Mouse (Mus musculus) layer of hippocampus, adult 2 months (tissue): Measurements from ENCODE around the gene Gm10153. TPM values are rescaled to one million over a fixed set of nuclear protein-coding genes. Genes with fewer than 3 reads are reported as not detected.
"Not testable (repeated sequence)": the region's sequence is repeated elsewhere in the genome, so short reads cannot be mapped to it uniquely, and the experiment has no call there.

Experiments
- DNase-seq, 2 experiments: peaks; one replicate each; pipeline ENCODE4 v3.0.0; 2022; ENCODE audit warnings: low spot score in 2 of 2
- H3K27ac ChIP-seq: fragments of 200-600 bp; 2 replicates; pipeline ENCODE4 v1.8.1; 2022
- H3K4me3 ChIP-seq: fragments of 200-600 bp; 2 replicates; pipeline ENCODE4 v1.8.1; 2022; ENCODE audit warnings: mild to moderate bottlenecking
- CTCF ChIP-seq: fragments of 200-600 bp; conservative IDR thresholded peaks from 2 replicates; pipeline ENCODE4 v1.8.1; 2022; ENCODE audit warnings: antibody characterized with exemption, mild to moderate bottlenecking, moderate library complexity
- total RNA-seq, 2 experiments: library from RNA; stranded (reverse); gene quantifications; 2 replicates each; pipeline ENCODE4 v1.2.3; 2021

Gene Gm10153
- total RNA-seq, 2 experiments from 2014 or later, result not detected

- Histone ChIP-seq H3K27ac (no peak overlapping the region), H3K4me3 (no peak overlapping the region)
- no peak for TF ChIP-seq CTCF
- no peak for DNase-seq
These were observed 30.8 kb downstream of the Gm10153 start for GRCm38 (mm10) chr7:142159366-142159765.

DNA sequence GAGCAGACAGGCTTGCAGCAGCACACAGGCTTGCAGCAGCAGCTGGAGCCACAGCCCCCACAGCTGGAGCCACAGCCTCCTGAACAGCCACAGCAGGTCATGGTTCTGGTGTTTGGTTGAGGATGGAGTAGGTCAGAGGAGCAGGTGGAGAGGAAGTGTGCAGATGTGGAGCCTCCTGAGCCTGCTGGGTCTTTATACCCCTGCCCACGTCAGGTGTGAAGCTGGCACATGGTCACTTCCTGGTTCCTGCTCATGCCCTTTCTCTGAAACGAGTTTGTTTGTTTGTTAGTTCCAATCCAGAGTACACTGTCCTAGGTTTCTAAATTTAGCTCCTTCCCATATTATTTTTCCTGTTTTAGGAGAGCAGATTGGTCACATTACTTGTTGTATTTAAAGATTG is 33.2 kb downstream of the Gm10153 start, which contains the start of gene Gm29735:
Gene Gm29735 (minus strand): TSS at position 101 of the 400 bp plus-strand sequence.
- DNase-seq, H3K27ac ChIP-seq, H3K4me3 ChIP-seq: not testable (repeated sequence)

- no peak overlapping the region for H3K4me3 ChIP-seq
- TF ChIP-seq CTCF, result no peak
- DNase-seq, result no peak
- H3K27ac ChIP-seq, result no peak overlapping the region
These were observed 34.9 kb downstream of the Gm10153 start for GRCm38 (mm10) chr7:142155308-142155707.

DNA sequence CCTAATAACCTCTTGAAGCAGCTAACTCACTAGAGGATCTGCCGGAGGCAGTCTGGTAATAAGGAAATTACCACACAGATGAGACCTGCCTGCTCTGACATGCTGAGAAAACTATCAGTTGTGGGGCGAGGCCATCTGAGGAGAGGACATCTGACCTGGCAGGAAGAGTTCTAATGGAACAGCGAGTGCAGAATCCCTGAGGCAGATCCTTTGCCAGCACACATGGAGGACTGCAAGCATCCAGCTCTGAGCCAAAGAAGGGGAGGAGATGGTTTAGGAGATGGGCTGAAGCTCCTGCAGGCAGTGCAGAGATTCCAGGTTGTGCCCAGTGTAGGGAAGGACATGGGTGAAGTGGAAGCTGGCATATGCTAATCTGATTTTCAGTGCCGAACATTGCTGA is 38.0 kb downstream of the Gm10153 start:
- Histone ChIP-seq H3K27ac (no peak overlapping the region), H3K4me3 (no peak overlapping the region)
- DNase-seq, result no peak
- TF ChIP-seq CTCF, result no peak

DNA sequence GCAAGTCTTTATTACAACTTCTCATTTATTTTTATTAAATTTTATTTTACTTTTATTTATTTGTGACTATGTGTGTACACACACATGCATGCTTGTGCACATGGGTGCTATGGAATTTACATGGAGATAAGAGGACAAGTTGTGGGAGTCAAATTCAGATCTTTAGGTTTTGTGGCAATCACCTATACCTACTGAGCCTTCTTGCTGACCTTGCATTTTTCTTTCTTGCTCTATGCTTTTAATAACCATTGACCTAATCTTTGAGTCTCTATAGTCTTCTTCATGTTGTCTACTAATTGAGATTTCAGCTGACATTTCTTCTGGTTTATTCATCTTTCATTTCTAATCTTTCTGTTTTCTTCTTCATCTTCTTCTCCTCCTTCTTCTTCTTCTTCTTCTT is 41.6 kb downstream of the Gm10153 start:
- DNase-seq, result no peak
- TF ChIP-seq CTCF, result no peak
- no peak overlapping the region for H3K4me3 ChIP-seq
- no peak overlapping the region for H3K27ac ChIP-seq

DNA sequence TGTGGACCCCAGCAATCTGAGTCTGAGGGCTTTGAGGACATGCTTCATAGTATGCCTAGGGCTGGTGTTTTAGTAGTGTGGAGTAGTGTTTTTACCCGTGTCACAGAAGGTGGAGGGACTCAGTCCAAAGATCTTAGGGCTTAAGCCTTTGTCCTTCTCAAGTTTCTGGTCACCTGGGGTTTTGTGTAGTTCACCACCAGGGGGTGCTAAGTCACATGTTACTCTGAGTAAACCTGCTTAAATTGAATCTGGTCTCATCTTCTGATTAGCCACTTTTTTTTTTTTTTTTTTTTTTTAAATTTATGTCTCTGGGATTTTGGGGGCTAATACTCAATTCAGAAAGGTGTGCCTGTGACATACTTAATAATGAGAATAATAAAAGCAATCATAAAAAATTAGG is 44.2 kb downstream of the Gm10153 start:
- peak; percentile 81 for TF ChIP-seq CTCF
- Histone ChIP-seq H3K4me3 (no peak overlapping the region), H3K27ac (no peak overlapping the region)
- peak; percentile 38 to 43 for DNase-seq

DNA sequence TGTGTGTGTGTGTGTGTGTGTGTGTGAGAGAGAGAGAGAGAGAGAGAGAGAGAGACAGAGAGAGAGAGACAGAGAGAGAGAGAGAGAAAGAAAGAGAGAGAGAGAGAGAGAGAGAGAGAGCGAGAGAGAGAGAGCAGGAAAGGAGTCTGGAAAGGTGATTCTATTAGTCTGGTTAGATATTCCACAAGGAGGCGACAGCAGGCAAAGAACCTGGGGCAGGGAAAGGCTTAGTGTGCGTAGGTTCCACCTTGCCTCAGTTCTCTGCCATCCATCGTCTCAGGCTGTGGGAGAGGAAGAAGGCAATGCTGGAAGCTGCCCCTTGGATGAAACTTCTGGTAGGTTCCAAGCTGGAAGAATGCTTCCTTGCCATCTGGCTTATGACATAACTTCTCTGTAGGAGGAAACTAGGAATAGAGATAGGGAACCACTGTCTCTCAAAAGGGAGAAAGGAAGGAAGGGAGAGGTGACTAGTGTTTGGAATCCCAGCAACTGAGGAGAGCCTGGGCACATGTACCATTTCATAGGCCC is 44.7 kb downstream of the Gm10153 start:
- no peak for TF ChIP-seq CTCF
- no peak overlapping the region for H3K27ac ChIP-seq
- no peak overlapping the region for H3K4me3 ChIP-seq
- no peak for DNase-seq

DNA sequence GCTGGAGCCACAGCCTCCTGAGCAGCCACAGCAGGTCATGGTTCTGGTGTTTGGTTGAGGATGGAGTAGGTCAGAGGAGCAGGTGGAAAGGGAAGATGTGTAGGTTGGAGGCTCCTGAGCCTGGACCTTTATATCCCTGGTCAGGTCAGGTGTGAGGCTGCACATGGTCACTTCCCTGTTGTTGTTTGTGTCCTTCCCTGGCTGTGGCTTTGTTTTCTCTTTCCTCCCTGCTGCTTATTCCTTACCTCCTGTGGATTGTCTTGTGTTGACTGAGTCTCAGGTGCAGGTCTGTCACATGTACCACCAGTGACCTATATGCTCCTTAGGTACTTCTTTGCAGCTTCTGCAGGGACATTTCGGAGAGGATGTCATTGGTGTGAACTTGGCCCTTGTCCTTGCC is 45.7 kb downstream of the Gm10153 start, which contains the start of gene Gm45337:
Gene Gm45337 (minus strand): TSS at position 101 of the 400 bp plus-strand sequence.
- Histone ChIP-seq H3K4me3 (no peak within 1 kb of the TSS), H3K27ac (no peak within 1 kb of the TSS)
- no peak for DNase-seq
- TF ChIP-seq CTCF, result no peak

DNA sequence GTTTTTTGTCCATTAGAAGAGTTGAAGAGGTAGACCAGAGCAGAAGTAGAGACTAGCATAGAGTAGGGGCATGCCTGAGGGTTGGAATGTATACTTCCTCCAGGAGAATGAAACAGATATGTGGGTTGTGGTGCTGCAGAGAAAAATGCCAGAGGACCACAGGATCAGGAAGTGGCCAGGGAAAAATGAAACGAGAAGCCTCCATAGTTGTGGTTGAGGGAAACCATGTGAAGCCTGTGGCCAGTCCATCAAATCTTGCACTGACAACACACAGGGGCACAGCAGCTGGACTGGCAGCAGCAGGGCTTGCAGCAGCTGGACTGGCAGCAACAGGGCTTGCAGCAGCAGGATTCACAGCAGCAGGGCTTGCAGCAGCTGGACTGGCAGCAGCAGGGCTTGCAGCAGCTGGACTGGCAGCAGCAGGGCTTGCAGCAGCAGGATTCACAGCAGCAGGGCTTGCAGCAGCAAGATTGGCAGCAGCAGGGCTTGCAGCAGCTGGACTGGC is 46.6 kb downstream of the Gm10153 start:
- H3K27ac ChIP-seq, H3K4me3 ChIP-seq, DNase-seq: not testable (repeated sequence)

GRCm38 (mm10) chr7:142140696-142141095 is 49.5 kb downstream of the Gm10153 start:
- H3K4me3 ChIP-seq, result no peak overlapping the region
- no peak for TF ChIP-seq CTCF
- no peak for DNase-seq
- H3K27ac ChIP-seq, result no peak overlapping the region

Other genes with a start within 250 kb of the Gm10153 start
- 100 to 1,000 TPM; 175 to 181 TPM for gene Brsk2, start 240.6 kb downstream of the Gm10153 start, total RNA-seq
- gene Mob2, start 129.3 kb downstream of the Gm10153 start, total RNA-seq, result 10 to 100 TPM; 29.0 to 29.3 TPM
- gene Dusp8, start 94.5 kb downstream of the Gm10153 start, total RNA-seq, result 100 to 1,000 TPM; 126 to 127 TPM
- gene Gm45618, start 69.7 kb downstream of the Gm10153 start, total RNA-seq, result not detected
- not detected for gene Gm39115, start 54.4 kb downstream of the Gm10153 start, total RNA-seq
- not detected for gene Gm45337, start 45.8 kb downstream of the Gm10153 start, total RNA-seq
- gene Gm29735, start 33.3 kb downstream of the Gm10153 start, total RNA-seq, result not detected
- not detected for gene Gm4553, start 24.6 kb downstream of the Gm10153 start, total RNA-seq
- not detected for gene Krtap5-2, start 14.4 kb downstream of the Gm10153 start, total RNA-seq
- not detected for gene Krtap5-3, start 11.0 kb upstream of the Gm10153 start, total RNA-seq
- gene Gm7579, start 21.5 kb upstream of the Gm10153 start, total RNA-seq, result not detected
- not detected for gene Krtap5-5, start 39.6 kb upstream of the Gm10153 start, total RNA-seq
- gene Gm40460, start 50.7 kb upstream of the Gm10153 start, total RNA-seq, result not detected
- not detected for gene Gm2431, start 68.0 kb upstream of the Gm10153 start, total RNA-seq
- gene Gm4559, start 84.0 kb upstream of the Gm10153 start, total RNA-seq, result not detected
- not detected for gene Krtap5-1, start 106.7 kb upstream of the Gm10153 start, total RNA-seq
- not detected for gene Krtap5-4, start 113.2 kb upstream of the Gm10153 start, total RNA-seq
- 10 to 100 TPM; 35.3 to 38.6 TPM for gene Ifitm10, start 183.4 kb upstream of the Gm10153 start, total RNA-seq
- gene Gm49369, start 192.3 kb upstream of the Gm10153 start, total RNA-seq, result 1 to 10 TPM in 1 of 2 experiments, not detected in 1; 4.4 TPM
- gene Ctsd, start 197.6 kb upstream of the Gm10153 start, total RNA-seq, result 100 to 1,000 TPM; 291 to 297 TPM
- gene Syt8, start 244.5 kb upstream of the Gm10153 start, total RNA-seq, result not detected